Mouse (Mus musculus): ENCODE measurements around the gene Ttc28. TPM values are rescaled to one million over a fixed set of nuclear protein-coding genes. Genes with fewer than 3 reads are reported as not detected.

The Ttc28 gene
- polyA plus RNA-seq, 1 experiment from 2014 or later, result 14.5 TPM

GRCm38 (mm10) chr5:111113694-111114375 lies 234.2 kb downstream of the Ttc28 start:
- ATAC-seq, result no peak
- 79% methylated on average over 8 of the region's 8 CpGs for WGBS
- no peak overlapping the region for H3K27ac ChIP-seq (ENCODE audit: low read depth, low read length)

GRCm38 (mm10) chr5:111114597-111114996 lies 235.0 kb downstream of the Ttc28 start:
- Histone ChIP-seq H3K4me3 (ENCODE audit: low read length) (no peak overlapping the region), H3K4me2 (ENCODE audit: low read length) (no peak overlapping the region), H3K9me3 (ENCODE audit: control insufficient read depth, low read length) (no peaks in the 10 kb centered on the region), H3K27ac (ENCODE audit: low read depth, low read length) (no peak overlapping the region), H3K4me1 (ENCODE audit: control insufficient read depth, insufficient read depth, low read depth, low read length) (peaks cover 3% of the 10 kb centered on the region), H3K27me3 (replicated peaks; ENCODE audit: control insufficient read depth, insufficient read depth, low read length) (no peaks in the 10 kb centered on the region), H3K36me3 (ENCODE audit: control insufficient read depth, insufficient read depth, low read length) (no peaks in the 10 kb centered on the region), H3K9ac (ENCODE audit: low read depth, low read length) (no peak overlapping the region)
- WGBS, result 87% methylated on average over 10 of the region's 10 CpGs
- no peak for ATAC-seq

More at GRCm38 (mm10) chr5:111113694-111114375, 234.2 kb downstream of the Ttc28 start:
- H3K4me2 ChIP-seq (ENCODE audit: low read length), result no peak overlapping the region
- no peaks in the 10 kb centered on the region for H3K27me3 ChIP-seq (replicated peaks; ENCODE audit: control insufficient read depth, insufficient read depth, low read length)
- H3K9ac ChIP-seq (ENCODE audit: low read depth, low read length), result no peak overlapping the region
- H3K4me3 ChIP-seq (ENCODE audit: low read length), result no peak overlapping the region
- 0 out of 2 replicates have a peak, but pooled peaks cover 2% of the 10 kb centered on the region for H3K4me1 ChIP-seq (ENCODE audit: control insufficient read depth, insufficient read depth, low read depth, low read length)
- no peaks in the 10 kb centered on the region for H3K36me3 ChIP-seq (ENCODE audit: control insufficient read depth, insufficient read depth, low read length)
- no peaks in the 10 kb centered on the region for H3K9me3 ChIP-seq (ENCODE audit: control insufficient read depth, low read length)

GRCm38 (mm10) chr5:111115519-111116350 lies 236.1 kb downstream of the Ttc28 start:
- no peak overlapping the region for H3K27ac ChIP-seq (ENCODE audit: low read depth, low read length)

GRCm38 (mm10) chr5:111119805-111120204 lies 240.2 kb downstream of the Ttc28 start:
- H3K27me3 ChIP-seq (replicated peaks; ENCODE audit: control insufficient read depth, insufficient read depth, low read length), result no peaks in the 10 kb centered on the region
- no peaks in the 10 kb centered on the region for H3K36me3 ChIP-seq (ENCODE audit: control insufficient read depth, insufficient read depth, low read length)
- no peak for ATAC-seq
- H3K4me1 ChIP-seq (ENCODE audit: control insufficient read depth, insufficient read depth, low read depth, low read length), result peaks cover 41% of the 10 kb centered on the region
- H3K9me3 ChIP-seq (ENCODE audit: control insufficient read depth, low read length), result no peaks in the 10 kb centered on the region
- H3K9ac ChIP-seq (ENCODE audit: low read depth, low read length), result no peak overlapping the region
- H3K4me2 ChIP-seq (ENCODE audit: low read length), result no peak overlapping the region
- no peak overlapping the region for H3K4me3 ChIP-seq (ENCODE audit: low read length)
- 70% methylated on average over 3 of the region's 3 CpGs for WGBS
- H3K27ac ChIP-seq (ENCODE audit: low read depth, low read length), result no peak overlapping the region

More at GRCm38 (mm10) chr5:111115519-111116350, 236.1 kb downstream of the Ttc28 start:
- no peaks in the 10 kb centered on the region for H3K36me3 ChIP-seq (ENCODE audit: control insufficient read depth, insufficient read depth, low read length)
- H3K27me3 ChIP-seq (replicated peaks; ENCODE audit: control insufficient read depth, insufficient read depth, low read length), result no peaks in the 10 kb centered on the region
- H3K9ac ChIP-seq (ENCODE audit: low read depth, low read length), result no peak overlapping the region
- ATAC-seq, result no peak
- no peak overlapping the region for H3K4me3 ChIP-seq (ENCODE audit: low read length)
- 61% methylated on average over 15 of the region's 15 CpGs for WGBS
- peaks cover 14% of the 10 kb centered on the region for H3K4me1 ChIP-seq (ENCODE audit: control insufficient read depth, insufficient read depth, low read depth, low read length)
- no peak overlapping the region for H3K4me2 ChIP-seq (ENCODE audit: low read length)
- H3K9me3 ChIP-seq (ENCODE audit: control insufficient read depth, low read length), result no peaks in the 10 kb centered on the region

- no peak overlapping the region for H3K9ac ChIP-seq (ENCODE audit: low read depth, low read length)
- H3K27me3 ChIP-seq (replicated peaks; ENCODE audit: control insufficient read depth, insufficient read depth, low read length), result no peaks in the 10 kb centered on the region
- ATAC-seq, result no peak
- H3K4me3 ChIP-seq (ENCODE audit: low read length), result no peak overlapping the region
- no peak overlapping the region for H3K4me2 ChIP-seq (ENCODE audit: low read length)
- H3K9me3 ChIP-seq (ENCODE audit: control insufficient read depth, low read length), result no peaks in the 10 kb centered on the region
- no peak overlapping the region for H3K27ac ChIP-seq (ENCODE audit: low read depth, low read length)
- no peaks in the 10 kb centered on the region for H3K36me3 ChIP-seq (ENCODE audit: control insufficient read depth, insufficient read depth, low read length)
- peaks cover 42% of the 10 kb centered on the region for H3K4me1 ChIP-seq (ENCODE audit: control insufficient read depth, insufficient read depth, low read depth, low read length)
- 70% methylated on average over 7 of the region's 7 CpGs for WGBS
Measured at GRCm38 (mm10) chr5:111120298-111120697, 240.7 kb downstream of the Ttc28 start.

GRCm38 (mm10) chr5:111120705-111121420 lies 241.3 kb downstream of the Ttc28 start:
- Histone ChIP-seq H3K4me2 (ENCODE audit: low read length) (no peak overlapping the region), H3K27me3 (replicated peaks; ENCODE audit: control insufficient read depth, insufficient read depth, low read length) (no peaks in the 10 kb centered on the region), H3K4me3 (ENCODE audit: low read length) (no peak overlapping the region), H3K4me1 (ENCODE audit: control insufficient read depth, insufficient read depth, low read depth, low read length) (peaks cover 44% of the 10 kb centered on the region), H3K27ac (ENCODE audit: low read depth, low read length) (peak overlapping the region; percentile 52), H3K9me3 (ENCODE audit: control insufficient read depth, low read length) (no peaks in the 10 kb centered on the region), H3K36me3 (ENCODE audit: control insufficient read depth, insufficient read depth, low read length) (no peaks in the 10 kb centered on the region), H3K9ac (ENCODE audit: low read depth, low read length) (no peak overlapping the region)
- peak; percentile 56 for ATAC-seq
- WGBS, result 17% methylated on average over 10 of the region's 10 CpGs

- WGBS, result 35% methylated on average over 9 of the region's 9 CpGs
- H3K4me1 ChIP-seq (ENCODE audit: control insufficient read depth, insufficient read depth, low read depth, low read length), result peaks cover 44% of the 10 kb centered on the region
Measured at GRCm38 (mm10) chr5:111122332-111123049, 242.9 kb downstream of the Ttc28 start.

GRCm38 (mm10) chr5:111123050-111123746 lies 243.6 kb downstream of the Ttc28 start:
- H3K9ac ChIP-seq (ENCODE audit: low read depth, low read length), result peak overlapping the region; percentile 29; the same call in 1 of the 2 replicates
- H3K4me1 ChIP-seq (ENCODE audit: control insufficient read depth, insufficient read depth, low read depth, low read length), result peaks cover 44% of the 10 kb centered on the region
- 38% methylated on average over 12 of the region's 12 CpGs for WGBS

More at GRCm38 (mm10) chr5:111122332-111123049, 242.9 kb downstream of the Ttc28 start:
- H3K27ac ChIP-seq (ENCODE audit: low read depth, low read length), result no peak overlapping the region
- no peaks in the 10 kb centered on the region for H3K36me3 ChIP-seq (ENCODE audit: control insufficient read depth, insufficient read depth, low read length)
- H3K9me3 ChIP-seq (ENCODE audit: control insufficient read depth, low read length), result no peaks in the 10 kb centered on the region
- H3K27me3 ChIP-seq (replicated peaks; ENCODE audit: control insufficient read depth, insufficient read depth, low read length), result no peaks in the 10 kb centered on the region
- H3K9ac ChIP-seq (ENCODE audit: low read depth, low read length), result no peak overlapping the region
- no peak for ATAC-seq
- H3K4me2 ChIP-seq (ENCODE audit: low read length), result no peak overlapping the region
- H3K4me3 ChIP-seq (ENCODE audit: low read length), result no peak overlapping the region

More at GRCm38 (mm10) chr5:111123050-111123746, 243.6 kb downstream of the Ttc28 start:
- H3K27me3 ChIP-seq (replicated peaks; ENCODE audit: control insufficient read depth, insufficient read depth, low read length), result no peaks in the 10 kb centered on the region
- H3K36me3 ChIP-seq (ENCODE audit: control insufficient read depth, insufficient read depth, low read length), result no peaks in the 10 kb centered on the region
- peak; percentile 68 for ATAC-seq
- no peak overlapping the region for H3K4me3 ChIP-seq (ENCODE audit: low read length)
- H3K27ac ChIP-seq (ENCODE audit: low read depth, low read length), result peak overlapping the region; percentile 57
- H3K9me3 ChIP-seq (ENCODE audit: control insufficient read depth, low read length), result no peaks in the 10 kb centered on the region
- H3K4me2 ChIP-seq (ENCODE audit: low read length), result peak overlapping the region; percentile 25; the same call in 1 of the 2 replicates
